Mouse (Mus musculus): ENCODE results near the gene Ms4a6d.
"Not testable (repeated sequence)": the region's sequence is repeated elsewhere in the genome, so short reads cannot be mapped to it uniquely, and the experiment has no call there.

Ms4a6d gene

DNA sequence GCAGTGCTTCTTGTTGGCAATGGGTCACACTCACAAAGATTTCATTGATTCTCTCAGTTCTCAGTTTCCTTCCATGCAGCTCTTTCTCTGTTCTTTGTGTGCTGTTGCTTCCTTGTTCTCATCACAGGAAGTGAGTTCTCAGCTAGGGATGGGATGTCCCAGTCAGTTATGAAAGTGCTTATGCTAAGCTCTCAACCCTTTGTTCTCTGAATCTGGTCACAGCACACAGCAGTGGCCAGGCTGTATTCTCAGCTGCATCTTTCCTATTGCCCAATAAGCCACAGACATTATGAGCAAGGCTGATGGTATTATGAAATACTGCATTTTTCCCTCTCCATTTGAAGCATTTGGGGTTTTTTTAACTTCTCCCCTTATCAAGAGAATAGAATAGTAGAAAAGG lies 45.1 kb downstream of the Ms4a6d start:
- not testable (repeated sequence) for DNase-seq (ENCODE audit: low read depth, low spot score)

GRCm38 (mm10) chr19:11554726-11555125 lies 49.9 kb downstream of the Ms4a6d start:
- no peak for DNase-seq (ENCODE audit: low read depth, low spot score)

DNA sequence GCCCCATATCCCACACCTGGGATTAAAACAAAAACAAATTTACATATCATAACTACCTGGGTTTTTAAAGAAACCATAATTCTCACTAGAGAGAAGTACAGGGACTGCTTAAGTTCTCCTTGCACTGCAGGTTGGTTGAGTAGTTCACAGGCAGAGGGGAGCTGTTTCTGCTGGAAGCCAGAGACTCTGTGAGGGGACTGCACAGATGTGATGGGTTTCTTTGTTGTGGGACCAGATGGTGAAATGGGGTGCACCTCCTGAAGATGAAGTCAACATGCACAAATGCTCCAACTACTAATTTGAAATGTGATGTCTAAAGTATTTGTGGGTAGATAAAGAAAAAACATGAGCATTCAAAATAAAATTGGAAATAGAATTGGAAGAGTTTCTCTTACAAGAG lies 56.7 kb downstream of the Ms4a6d start:
- no peak for DNase-seq (ENCODE audit: low read depth, low spot score)

- DNase-seq (ENCODE audit: low read depth, low spot score), result not testable (repeated sequence)
Observed at GRCm38 (mm10) chr19:11544383-11544782, 60.3 kb downstream of the Ms4a6d start.

- DNase-seq (ENCODE audit: low read depth, low spot score), result not testable (repeated sequence)
Observed at GRCm38 (mm10) chr19:11540166-11540821, 64.4 kb downstream of the Ms4a6d start.

GRCm38 (mm10) chr19:11537336-11537735 lies 67.3 kb downstream of the Ms4a6d start:
- no peak for DNase-seq (ENCODE audit: low read depth, low spot score)
